In the genomic region with DNA sequence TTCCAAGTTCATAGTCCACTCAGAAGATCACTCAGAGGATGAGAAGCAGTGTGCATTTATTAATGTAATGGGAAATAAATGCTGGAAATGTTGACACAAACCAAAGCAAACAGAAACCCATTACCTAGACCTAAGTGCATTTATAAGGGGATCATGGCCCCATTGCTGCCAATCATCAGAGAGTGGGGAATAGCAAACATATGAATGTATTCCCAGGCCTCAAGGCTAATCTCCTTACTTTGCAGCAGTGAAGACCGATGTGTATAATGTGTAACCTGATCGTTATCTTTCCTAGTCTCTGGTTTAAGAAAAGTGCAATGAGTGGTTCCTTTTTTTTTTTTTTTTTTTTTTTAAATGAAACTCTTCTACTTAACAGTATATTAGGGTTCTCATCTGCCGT, we compare ENCODE assay signal across 15 mouse cellular contexts.
"Had no signal": no experiment of that assay in that cellular context is flagged by ENCODE, and none has a peak within 500 bp of the region (broad histone marks: within the 10 kb centered on the region; RNA-seq: fewer than 3 reads in every experiment).

No protein-coding gene starts in this region.

- H3K27ac ChIP-seq: neural tube, embryonic 12.5 days; neural tube, embryonic 13.5 days; neural tube, embryonic 15.5 days had no signal

- H3K36me3 ChIP-seq: neural tube, embryonic 12.5 days; neural tube, embryonic 13.5 days; neural tube, embryonic 15.5 days had no signal

- H3K4me2 ChIP-seq: neural tube, embryonic 12.5 days; neural tube, embryonic 13.5 days; neural tube, embryonic 15.5 days had no signal

- H3K4me3 ChIP-seq: neural tube, embryonic 12.5 days; neural tube, embryonic 13.5 days; neural tube, embryonic 15.5 days had no signal

- H3K9ac ChIP-seq: neural tube, embryonic 12.5 days; neural tube, embryonic 13.5 days; neural tube, embryonic 15.5 days had no signal

- H3K9me3 ChIP-seq: neural tube, embryonic 12.5 days; neural tube, embryonic 13.5 days; neural tube, embryonic 15.5 days had no signal

- H3K27me3 ChIP-seq: neural tube, embryonic 12.5 days; neural tube, embryonic 13.5 days; neural tube, embryonic 15.5 days had no signal

- H3K4me1 ChIP-seq: neural tube, embryonic 12.5 days; neural tube, embryonic 13.5 days; neural tube, embryonic 15.5 days had no signal

- DNase-seq: retina, postnatal 1 day; right cerebral cortex, adult 18-20 months; right cerebral cortex, postnatal 14 days; right cerebral cortex, postnatal 25 days; right cerebral cortex, postnatal 4 days; spleen, adult 18-20 months; thymus, adult 18-20 months; thymus, adult 2 months; thymus, postnatal 14 days; thymus, postnatal 25 days; thymus, postnatal 36 days; thymus, postnatal 4 days had no signal
